Mouse (Mus musculus) hindbrain, postnatal 0 days (tissue): ENCODE data around the gene Phb. TPM values are rescaled to one million over a fixed set of nuclear protein-coding genes. Genes with fewer than 3 reads are reported as not detected.
A peak's percentile ranks its signal among the peaks of the same experiment; 100 is the strongest.

ENCODE experiments used
- ATAC-seq: fragments of 200-750 bp; cut with Nextera tagmentation; 2 replicates; pipeline ENCODE4 v1.8.0; 2017; ENCODE audit warnings: mild to moderate bottlenecking, moderate TSS enrichment, moderate library complexity
- DNase-seq: peaks from one replicate; pipeline ENCODE4 v3.0.0-alpha.2; 2015; ENCODE audit warnings: low spot score
- H3K27ac ChIP-seq: fragments of 300-500 bp; sonication (generic); 2 replicates; pipeline ENCODE4 v1.5.1; 2014; ENCODE audit warnings: mild to moderate bottlenecking
- H3K27me3 ChIP-seq: fragments of 300-500 bp; sonication (generic); 2 replicates; pipeline ENCODE4 v1.6.1; 2014; ENCODE audit warnings: low read length, mixed read lengths; ENCODE audit not compliant: insufficient read depth
- H3K36me3 ChIP-seq: fragments of 300-500 bp; sonication (generic); 2 replicates; pipeline ENCODE4 v1.6.1; 2014; ENCODE audit warnings: low read length, mixed read lengths; ENCODE audit not compliant: insufficient read depth
- H3K4me1 ChIP-seq: fragments of 300-500 bp; sonication (generic); 2 replicates; pipeline ENCODE4 v1.6.1; 2014; ENCODE audit warnings: antibody characterized with exemption, low read length, mixed read lengths; ENCODE audit not compliant: insufficient read depth
- H3K4me2 ChIP-seq: fragments of 300-500 bp; sonication (generic); 2 replicates; pipeline ENCODE4 v1.6.1; 2014; ENCODE audit warnings: low read depth, mild to moderate bottlenecking, low read length, moderate library complexity, mixed read lengths
- H3K4me3 ChIP-seq: fragments of 300-500 bp; sonication (generic); 2 replicates; pipeline ENCODE4 v1.5.1; 2014; ENCODE audit warnings: low read length
- H3K9ac ChIP-seq: fragments of 300-500 bp; sonication (generic); replicated peaks from 2 replicates; pipeline ENCODE4 v1.6.1; 2014; ENCODE audit warnings: mild to moderate bottlenecking, low read length, moderate library complexity, mixed read lengths
- H3K9me3 ChIP-seq: fragments of 300-500 bp; sonication (generic); 2 replicates; pipeline ENCODE4 v1.6.1; 2016; ENCODE audit warnings: low read length, mixed read lengths
- CTCF ChIP-seq: IDR thresholded peaks from 2 replicates; pipeline ENCODE4 v1.5.1; 2016; ENCODE audit warnings: antibody characterized with exemption, control low read depth, low read depth
- WGBS: fragments of 180-500 bp; shearing (Covaris S2); extraction: QIAGEN DNeasy Blood & Tissue Kit; methylation state at CpG from one replicate; pipeline ENCODE4 v1.1.7; 2014; 5-methylcytosine and 5-hydroxymethylcytosine counted together
- polyA plus RNA-seq: library from polyadenylated mRNA; unstranded; fragments of >200 nt; fragmentation: Nextera tagmentation; extraction: Ambion mirVana; gene quantifications from 2 replicates; pipeline ENCODE4 v1.2.1, GENCODE M21; 2015
- total RNA-seq: library from RNA; depleted of rRNA; stranded (reverse); fragments of >200 nt; gene quantifications from 2 replicates; pipeline ENCODE4 v1.2.3, GENCODE M21; 2014

Phb gene
- total and polyA plus RNA-seq, 2 experiments from 2014 or later, result 156 to 214 TPM

GRCm38 (mm10) chr11:95642534-95643280, 24.1 kb upstream of the Phb start:
- WGBS, result 41% methylated on average over 12 of the region's 12 CpGs

GRCm38 (mm10) chr11:95643856-95644255, 22.9 kb upstream of the Phb start:
- H3K4me1 ChIP-seq, result peaks cover 15% of the 10 kb centered on the region
- no peaks in the 10 kb centered on the region for H3K9me3 ChIP-seq
- no peak overlapping the region for H3K4me2 ChIP-seq
- DNase-seq, result no peak
- no peak for ATAC-seq
- H3K9ac ChIP-seq, result no peak overlapping the region
- H3K27me3 ChIP-seq, result peaks cover 15% of the 10 kb centered on the region; the same call in 1 of the 2 replicates
- H3K27ac ChIP-seq, result no peak overlapping the region
- no peak overlapping the region for H3K4me3 ChIP-seq
- H3K36me3 ChIP-seq, result no peaks in the 10 kb centered on the region
- WGBS, result 46% methylated on average over 5 of the region's 5 CpGs
- TF ChIP-seq CTCF, result no peak

More at GRCm38 (mm10) chr11:95642534-95643280, 24.1 kb upstream of the Phb start:
- Histone ChIP-seq H3K9ac (no peak overlapping the region), H3K36me3 (no peaks in the 10 kb centered on the region), H3K4me1 (peaks cover 15% of the 10 kb centered on the region), H3K9me3 (0 out of 2 replicates have a peak, but pooled peaks cover 2% of the 10 kb centered on the region), H3K27me3 (peaks cover 15% of the 10 kb centered on the region; the same call in 1 of the 2 replicates), H3K4me2 (no peak overlapping the region), H3K4me3 (no peak overlapping the region), H3K27ac (no peak overlapping the region)
- peak; percentile 51 for DNase-seq
- ATAC-seq, result peak; percentile 19; the same call in 1 of the 2 replicates
- no peak for TF ChIP-seq CTCF

- Histone ChIP-seq H3K4me1 (peaks cover 15% of the 10 kb centered on the region), H3K4me2 (no peak overlapping the region), H3K4me3 (no peak overlapping the region), H3K36me3 (no peaks in the 10 kb centered on the region), H3K9me3 (no peaks in the 10 kb centered on the region), H3K27me3 (peaks cover 15% of the 10 kb centered on the region), H3K27ac (no peak overlapping the region), H3K9ac (no peak overlapping the region)
- ATAC-seq (no peak), DNase-seq (no peak)
- WGBS, result 71% methylated on average over 7 of the region's 7 CpGs
- no peak for TF ChIP-seq CTCF
Measured at GRCm38 (mm10) chr11:95644381-95644780, 22.4 kb upstream of the Phb start.

GRCm38 (mm10) chr11:95645397-95646153, 21.2 kb upstream of the Phb start:
- 5% methylated on average over 34 of the region's 36 CpGs for WGBS
- Histone ChIP-seq H3K27me3 (peaks cover 15% of the 10 kb centered on the region), H3K27ac (no peak overlapping the region), H3K36me3 (no peaks in the 10 kb centered on the region), H3K9ac (0 out of 2 replicates have a peak overlapping the region, but pooled peaks have one; percentile 24), H3K4me3 (no peak overlapping the region), H3K4me2 (peak overlapping the region; percentile 39), H3K9me3 (no peaks in the 10 kb centered on the region), H3K4me1 (peaks cover 15% of the 10 kb centered on the region)
- TF ChIP-seq CTCF, result no peak
- DNase-seq (peak; percentile 33), ATAC-seq (no peak; the same call in 1 of the 2 replicates)

GRCm38 (mm10) chr11:95646154-95646490, 20.6 kb upstream of the Phb start:
- H3K36me3 ChIP-seq, result no peaks in the 10 kb centered on the region
- H3K4me3 ChIP-seq, result no peak overlapping the region

GRCm38 (mm10) chr11:95647791-95648190, 19.0 kb upstream of the Phb start:
- H3K9ac ChIP-seq, result no peak overlapping the region
- no peaks in the 10 kb centered on the region for H3K36me3 ChIP-seq
- 34% methylated on average over 3 of the region's 3 CpGs for WGBS
- ATAC-seq (no peak), DNase-seq (no peak)
- peaks cover 14% of the 10 kb centered on the region for H3K4me1 ChIP-seq
- no peak overlapping the region for H3K4me2 ChIP-seq
- H3K27ac ChIP-seq, result no peak overlapping the region
- no peaks in the 10 kb centered on the region for H3K9me3 ChIP-seq
- peaks cover 16% of the 10 kb centered on the region for H3K27me3 ChIP-seq
- no peak for TF ChIP-seq CTCF
- H3K4me3 ChIP-seq, result no peak overlapping the region

More at GRCm38 (mm10) chr11:95646154-95646490, 20.6 kb upstream of the Phb start:
- Histone ChIP-seq H3K9ac (no peak overlapping the region), H3K27ac (no peak overlapping the region), H3K4me1 (peaks cover 15% of the 10 kb centered on the region), H3K9me3 (no peaks in the 10 kb centered on the region), H3K4me2 (no peak overlapping the region), H3K27me3 (peaks cover 15% of the 10 kb centered on the region)
- 61% methylated on average over 3 of the region's 3 CpGs for WGBS
- DNase-seq (no peak), ATAC-seq (no peak)
- TF ChIP-seq CTCF, result no peak
